Mouse (Mus musculus) frontal cortex, postnatal 36 days (tissue): ENCODE measurements around the gene St6galnac6.

Experiments used
- DNase-seq, 2 experiments: peaks; one replicate each; pipeline ENCODE4 v3.0.0; 2022; ENCODE audit warnings: low spot score in 2 of 2

Gene St6galnac6

GRCm38 (mm10) chr2:32599409-32599808 is at the start of gene St6galnac6:
TSS of gene St6galnac6 (plus strand) at chr2:32599709.
- DNase-seq, result no peak

GRCm38 (mm10) chr2:32549764-32550163 is 49.7 kb upstream of the St6galnac6 start:
- no peak for DNase-seq

- no peak for DNase-seq
These were observed 48.3 kb upstream of the St6galnac6 start for GRCm38 (mm10) chr2:32551236-32551635.

DNA sequence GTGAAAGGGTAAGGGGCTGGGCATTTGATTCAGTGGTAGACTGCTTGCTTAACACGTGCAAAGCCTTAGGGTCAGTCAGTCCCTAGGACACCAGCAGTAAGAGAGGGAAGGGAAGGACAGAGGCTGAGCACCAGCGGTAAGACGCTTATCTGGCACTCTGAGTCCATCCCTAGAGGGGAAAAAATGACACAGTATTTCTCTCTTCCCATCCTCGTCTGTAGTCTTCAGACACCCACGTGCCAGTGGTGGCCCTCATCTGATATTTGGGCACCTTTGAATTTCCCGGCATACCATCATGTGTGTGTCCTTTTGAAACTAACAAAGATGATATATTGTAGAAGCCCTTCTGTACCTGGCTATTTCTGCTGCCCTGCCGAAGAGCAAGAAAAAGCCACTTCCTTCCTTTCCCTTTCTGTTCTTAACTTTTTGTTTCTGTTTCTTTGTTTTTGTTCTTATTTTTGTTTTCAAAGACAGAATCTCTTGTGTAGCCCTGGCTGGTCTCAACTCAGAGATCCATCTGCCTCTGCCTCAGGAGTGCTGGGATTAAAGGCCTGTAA is 45.8 kb upstream of the St6galnac6 start:
- DNase-seq, result no peak

GRCm38 (mm10) chr2:32555484-32555883 is 44.0 kb upstream of the St6galnac6 start:
- no peak for DNase-seq

DNA sequence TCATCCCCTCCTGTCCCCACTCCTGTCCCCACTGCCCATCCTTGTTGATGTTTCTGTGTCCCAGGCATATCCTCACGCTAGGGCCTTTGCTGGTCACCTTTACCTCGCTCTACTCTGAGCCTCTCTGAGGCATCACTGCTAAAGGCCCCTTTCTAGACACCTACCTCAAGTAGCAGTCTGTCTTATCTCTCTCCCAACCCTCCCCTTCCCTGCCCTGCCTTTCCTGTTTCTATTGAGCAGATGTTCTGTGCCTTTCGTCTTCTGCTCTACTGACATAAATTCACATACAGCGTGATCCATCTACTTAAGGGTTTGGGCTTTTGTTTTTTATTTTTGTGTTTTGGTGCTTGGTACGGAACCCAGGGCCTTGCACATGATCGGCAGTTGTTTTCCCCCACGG is 43.5 kb upstream of the St6galnac6 start:
- DNase-seq, result no peak

GRCm38 (mm10) chr2:32559570-32559969 is 39.9 kb upstream of the St6galnac6 start:
- peak in 1 of 2 experiments; percentile 48 for DNase-seq

GRCm38 (mm10) chr2:32566536-32567063 is 32.9 kb upstream of the St6galnac6 start:
- peak; percentile 61 to 73 for DNase-seq

- DNase-seq, result no peak
These were observed 31.4 kb upstream of the St6galnac6 start for GRCm38 (mm10) chr2:32568149-32568548.

- DNase-seq, result no peak
These were observed 30.6 kb upstream of the St6galnac6 start for GRCm38 (mm10) chr2:32568941-32569340.

- DNase-seq, result peak; percentile 89 to 94
These were observed 28.6 kb upstream of the St6galnac6 start, which contains the start of gene Dpm2 for GRCm38 (mm10) chr2:32570698-32571494. TSS of gene Dpm2 (plus strand) at chr2:32570858.

DNA sequence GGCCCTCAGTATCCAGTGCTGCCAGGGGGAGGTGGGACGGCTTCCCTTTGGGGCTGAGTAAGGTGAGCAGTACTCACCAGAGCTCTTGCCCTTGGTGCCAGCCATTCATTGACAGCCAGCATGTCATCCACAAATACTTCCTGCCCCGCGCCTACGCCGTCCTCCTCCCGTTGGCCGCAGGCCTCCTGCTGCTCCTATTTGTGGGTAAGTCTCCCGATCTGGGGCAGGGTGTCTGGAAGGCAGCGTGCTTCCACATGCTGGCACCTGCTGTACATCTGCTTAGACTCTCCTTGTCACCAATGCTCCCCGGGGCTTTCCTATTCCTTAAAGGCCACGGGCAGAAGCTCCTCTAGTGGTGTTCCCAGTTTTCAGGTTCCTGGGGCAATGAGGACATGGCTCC is 27.3 kb upstream of the St6galnac6 start:
- no peak for DNase-seq

GRCm38 (mm10) chr2:32574497-32574896 is 25.0 kb upstream of the St6galnac6 start, which contains the start of gene Pip5kl1:
TSS of gene Pip5kl1 (plus strand) at chr2:32574797.
- DNase-seq, result no peak

GRCm38 (mm10) chr2:32574901-32575585 is 24.5 kb upstream of the St6galnac6 start:
- peak; percentile 84 to 87 for DNase-seq

- DNase-seq, result peak; percentile 74 to 84
These were observed 23.8 kb upstream of the St6galnac6 start, which contains the start of gene 9430097D07Rik for GRCm38 (mm10) chr2:32575586-32576160. TSS of gene 9430097D07Rik (minus strand) at chr2:32575684.

GRCm38 (mm10) chr2:32576532-32576931 is 23.0 kb upstream of the St6galnac6 start:
- no peak for DNase-seq

- no peak for DNase-seq
These were observed 21.1 kb upstream of the St6galnac6 start for GRCm38 (mm10) chr2:32578146-32579046.

GRCm38 (mm10) chr2:32581450-32582095 is 17.9 kb upstream of the St6galnac6 start:
- DNase-seq, result peak; percentile 75 to 91

DNA sequence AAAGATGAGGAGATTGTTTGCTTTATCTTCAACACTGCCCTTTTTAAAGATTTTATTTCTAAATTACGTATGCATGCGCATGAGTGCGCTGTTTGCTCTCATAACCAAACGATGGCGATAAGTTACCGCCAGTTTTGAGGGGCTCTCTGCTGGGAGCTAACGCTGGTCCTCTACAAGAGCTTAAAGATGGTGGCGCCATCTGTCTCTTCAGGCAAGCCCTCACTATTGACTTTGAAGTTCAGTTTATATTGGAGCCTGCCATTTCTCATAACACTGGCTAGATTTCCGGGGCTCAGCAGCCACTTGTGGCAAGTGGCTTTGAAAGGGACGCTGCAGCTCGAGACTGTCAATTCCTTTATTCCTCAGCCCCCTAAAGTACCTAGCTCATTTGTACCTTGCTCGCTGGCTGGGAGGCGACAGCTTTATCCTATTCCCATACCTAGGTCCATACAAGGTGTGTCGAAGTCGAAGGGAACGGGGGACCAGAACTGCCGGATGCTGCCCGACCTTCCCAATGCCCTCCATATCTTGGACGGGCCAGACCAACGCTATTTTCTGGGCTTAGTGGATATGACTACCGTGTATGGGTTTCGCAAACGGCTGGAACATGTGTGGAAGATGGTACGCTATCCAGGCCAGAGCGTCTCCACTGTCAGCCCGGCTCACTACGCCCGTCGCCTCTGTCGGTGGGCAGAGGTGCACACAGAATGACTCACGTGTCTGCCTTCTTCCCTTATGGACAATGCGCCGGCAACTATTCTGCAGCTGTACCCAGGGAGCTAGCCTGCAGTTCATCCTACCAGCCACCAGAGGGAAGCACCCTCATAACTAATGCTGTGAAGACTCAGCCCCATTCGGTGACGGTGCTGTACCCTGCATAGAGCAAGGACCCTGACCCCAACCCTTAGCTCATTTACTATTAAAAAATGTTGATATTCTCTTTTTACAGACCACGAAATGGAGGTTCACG is 16.4 kb upstream of the St6galnac6 start:
- peak; percentile 82 to 94 for DNase-seq
